Mouse (Mus musculus): ENCODE measurements around the gene Zbtb17. TPM values are rescaled to one million over a fixed set of nuclear protein-coding genes. Genes with fewer than 3 reads are reported as not detected.
A peak's percentile ranks its signal among the peaks of the same experiment; 100 is the strongest.

Gene Zbtb17
- polyA plus RNA-seq, 1 experiment from 2014 or later: 42.0 TPM

DNA sequence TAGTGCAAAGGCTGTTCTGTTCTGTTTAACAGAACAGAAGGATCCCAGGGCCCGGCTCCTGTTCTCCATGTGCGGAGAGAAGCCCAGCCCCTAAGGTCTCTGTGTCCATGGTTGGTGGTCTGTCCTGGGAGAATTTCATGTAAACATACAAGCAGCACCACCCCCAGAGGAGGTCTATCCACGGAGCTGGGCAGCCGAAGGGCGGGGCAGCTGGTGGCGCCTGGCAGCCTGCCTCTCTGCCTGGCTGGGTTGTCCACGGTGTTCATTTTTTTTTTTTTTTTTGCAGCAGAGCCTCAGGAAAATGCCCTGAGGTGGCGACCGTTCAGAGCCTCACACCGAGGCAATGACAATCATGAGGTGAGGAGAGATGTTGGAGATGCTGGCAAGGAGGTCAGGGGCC is 24.1 kb downstream of the Zbtb17 start:
- Histone ChIP-seq H3K4me1 (ENCODE audit: control insufficient read depth, insufficient read depth, low read length) (no peaks in the 10 kb centered on the region), H3K27me3 (ENCODE audit: control insufficient read depth, insufficient read depth, low read length) (no peaks in the 10 kb centered on the region), H3K9ac (replicated peaks; ENCODE audit: low read length) (no peak overlapping the region), H3K4me2 (ENCODE audit: low read length) (no peak overlapping the region), H3K4me3 (replicated peaks; ENCODE audit: low read depth, low read length) (no peak overlapping the region), H3K9me3 (ENCODE audit: control insufficient read depth, low read length) (no peaks in the 10 kb centered on the region), H3K27ac (replicated peaks; ENCODE audit: low read depth, low read length) (no peak overlapping the region), H3K36me3 (ENCODE audit: control insufficient read depth, insufficient read depth, low read length) (peaks cover 100% of the 10 kb centered on the region)
- WGBS: 66% methylated on average over 10 of the region's 10 CpGs
- ATAC-seq (ENCODE audit: low FRiP score, low TSS enrichment) (no peak), DNase-seq (no peak)

DNA sequence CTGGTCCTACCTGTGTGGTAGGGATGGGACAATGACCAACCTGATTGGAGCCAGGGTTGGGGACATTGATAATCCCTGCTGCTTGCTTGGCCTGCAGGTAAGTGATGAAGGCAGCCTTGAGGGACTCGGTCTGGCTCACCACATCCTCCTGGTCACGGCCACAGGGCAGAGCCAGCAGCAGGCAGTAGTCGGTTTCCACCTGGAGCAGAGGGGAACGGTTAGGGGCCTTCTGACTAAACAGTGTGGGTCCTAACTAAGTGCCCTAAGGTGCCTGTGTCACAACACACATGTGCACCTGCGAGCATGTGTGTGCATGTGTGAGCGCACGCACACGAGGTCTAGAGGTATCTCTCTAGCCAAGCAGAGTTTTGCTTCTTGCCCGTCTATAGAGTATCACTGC is 24.9 kb downstream of the Zbtb17 start:
- H3K4me3 ChIP-seq (replicated peaks; ENCODE audit: low read depth, low read length): no peak overlapping the region
- H3K9ac ChIP-seq (replicated peaks; ENCODE audit: low read length): no peak overlapping the region
- DNase-seq: no peak
- peaks cover 100% of the 10 kb centered on the region for H3K36me3 ChIP-seq (ENCODE audit: control insufficient read depth, insufficient read depth, low read length)
- H3K9me3 ChIP-seq (ENCODE audit: control insufficient read depth, low read length): no peaks in the 10 kb centered on the region
- 91% methylated on average over 9 of the region's 9 CpGs for WGBS
- H3K27me3 ChIP-seq (ENCODE audit: control insufficient read depth, insufficient read depth, low read length): no peaks in the 10 kb centered on the region
- no peaks in the 10 kb centered on the region for H3K4me1 ChIP-seq (ENCODE audit: control insufficient read depth, insufficient read depth, low read length)
- H3K27ac ChIP-seq (replicated peaks; ENCODE audit: low read depth, low read length): no peak overlapping the region
- no peak for ATAC-seq (ENCODE audit: low FRiP score, low TSS enrichment)
- no peak overlapping the region for H3K4me2 ChIP-seq (ENCODE audit: low read length)

DNA sequence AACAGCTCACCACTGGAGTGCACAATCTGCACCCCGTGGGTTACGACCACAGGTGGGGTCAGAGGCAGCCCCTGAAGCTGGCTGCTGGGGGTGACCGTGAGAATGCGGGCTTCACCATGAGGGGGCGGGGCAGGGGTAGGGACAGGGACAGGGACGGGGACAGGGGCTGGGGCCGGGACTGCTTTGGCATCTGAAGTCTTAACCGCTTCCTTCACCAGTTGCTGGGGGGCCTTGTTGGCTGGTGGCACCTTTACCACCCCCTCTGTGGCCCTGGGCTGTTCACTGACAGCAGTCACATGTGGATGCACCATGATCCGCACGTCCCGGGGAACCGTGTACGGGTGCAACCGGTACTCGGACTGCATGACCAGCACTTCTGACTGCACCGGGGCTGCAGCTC is 27.0 kb downstream of the Zbtb17 start:
- H3K4me1 ChIP-seq (ENCODE audit: control insufficient read depth, insufficient read depth, low read length): no peaks in the 10 kb centered on the region
- DNase-seq: no peak
- no peak overlapping the region for H3K4me3 ChIP-seq (replicated peaks; ENCODE audit: low read depth, low read length)
- no peak for ATAC-seq (ENCODE audit: low FRiP score, low TSS enrichment)
- H3K9ac ChIP-seq (replicated peaks; ENCODE audit: low read length): no peak overlapping the region
- H3K36me3 ChIP-seq (ENCODE audit: control insufficient read depth, insufficient read depth, low read length): peaks cover 100% of the 10 kb centered on the region
- WGBS: 97% methylated on average over 16 of the region's 16 CpGs
- H3K27me3 ChIP-seq (ENCODE audit: control insufficient read depth, insufficient read depth, low read length): no peaks in the 10 kb centered on the region
- H3K4me2 ChIP-seq (ENCODE audit: low read length): no peak overlapping the region
- no peaks in the 10 kb centered on the region for H3K9me3 ChIP-seq (ENCODE audit: control insufficient read depth, low read length)
- no peak overlapping the region for H3K27ac ChIP-seq (replicated peaks; ENCODE audit: low read depth, low read length)

DNA sequence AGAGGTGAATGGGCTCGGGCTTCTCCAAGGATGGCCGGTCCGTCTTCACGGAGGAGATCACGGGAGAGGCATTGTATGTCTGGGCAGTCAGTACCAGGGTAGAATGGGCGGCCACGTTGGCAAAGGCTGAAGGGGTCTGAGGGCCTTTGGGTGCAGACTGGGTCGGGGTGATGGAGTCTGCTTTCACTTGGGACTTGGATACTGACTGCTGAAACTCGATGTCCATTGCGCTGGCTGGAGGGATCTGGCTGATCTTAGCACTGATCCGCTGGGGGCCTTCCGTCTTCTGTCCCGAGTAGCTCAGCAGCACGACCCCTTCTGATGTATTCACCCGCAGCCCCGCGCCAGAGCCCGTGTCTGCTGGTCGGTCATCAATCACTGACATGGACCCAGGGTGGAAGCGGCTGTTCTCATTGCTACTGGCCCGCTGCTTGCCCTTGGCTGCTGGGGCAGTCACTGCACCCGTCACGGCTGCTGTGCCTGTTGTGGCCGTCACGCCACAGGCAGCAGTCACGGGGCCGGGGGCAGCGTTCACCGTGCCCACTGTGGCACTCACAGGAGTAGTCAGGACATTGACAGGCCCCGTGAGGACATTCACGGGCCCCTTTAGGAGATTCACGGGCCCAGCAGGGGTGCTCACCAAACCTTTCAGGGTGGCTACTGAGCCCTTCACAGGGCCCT is 28.3 kb downstream of the Zbtb17 start:
- ATAC-seq (ENCODE audit: low FRiP score, low TSS enrichment) (no peak), DNase-seq (no peak)
- Histone ChIP-seq H3K9me3 (ENCODE audit: control insufficient read depth, low read length) (no peaks in the 10 kb centered on the region), H3K36me3 (ENCODE audit: control insufficient read depth, insufficient read depth, low read length) (peaks cover 100% of the 10 kb centered on the region), H3K4me1 (ENCODE audit: control insufficient read depth, insufficient read depth, low read length) (no peaks in the 10 kb centered on the region), H3K4me3 (replicated peaks; ENCODE audit: low read depth, low read length) (no peak overlapping the region), H3K27ac (replicated peaks; ENCODE audit: low read depth, low read length) (no peak overlapping the region), H3K4me2 (ENCODE audit: low read length) (no peak overlapping the region), H3K27me3 (ENCODE audit: control insufficient read depth, insufficient read depth, low read length) (no peaks in the 10 kb centered on the region), H3K9ac (replicated peaks; ENCODE audit: low read length) (no peak overlapping the region)
- 90% methylated on average over 32 of the region's 32 CpGs for WGBS

DNA sequence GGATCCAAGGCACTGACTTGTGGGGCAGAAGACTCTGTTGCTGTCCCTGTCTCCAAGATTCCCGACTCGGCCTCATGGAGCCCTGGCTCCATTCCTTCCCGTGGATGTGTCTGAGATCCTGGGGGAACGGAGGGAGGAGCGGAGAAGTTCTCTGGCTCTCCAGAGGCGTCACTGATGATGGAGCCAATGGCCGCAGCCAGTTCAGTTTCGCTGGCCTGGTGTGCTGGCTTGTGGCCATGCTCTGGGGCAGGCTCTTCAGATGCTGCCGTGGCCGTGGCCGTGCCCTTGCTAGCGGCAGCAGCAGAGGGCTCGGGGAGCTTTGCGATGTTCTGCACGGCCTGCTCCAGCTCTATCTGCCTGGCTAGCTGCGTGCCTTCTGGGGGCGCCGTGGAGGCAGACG is 30.0 kb downstream of the Zbtb17 start:
- Histone ChIP-seq H3K4me2 (ENCODE audit: low read length) (no peak overlapping the region), H3K27ac (replicated peaks; ENCODE audit: low read depth, low read length) (no peak overlapping the region), H3K4me1 (ENCODE audit: control insufficient read depth, insufficient read depth, low read length) (no peaks in the 10 kb centered on the region), H3K9ac (replicated peaks; ENCODE audit: low read length) (no peak overlapping the region), H3K36me3 (ENCODE audit: control insufficient read depth, insufficient read depth, low read length) (peaks cover 100% of the 10 kb centered on the region), H3K27me3 (ENCODE audit: control insufficient read depth, insufficient read depth, low read length) (no peaks in the 10 kb centered on the region), H3K9me3 (ENCODE audit: control insufficient read depth, low read length) (no peaks in the 10 kb centered on the region), H3K4me3 (replicated peaks; ENCODE audit: low read depth, low read length) (no peak overlapping the region)
- DNase-seq (no peak), ATAC-seq (ENCODE audit: low FRiP score, low TSS enrichment) (no peak)
- 89% methylated on average over 19 of the region's 19 CpGs for WGBS

DNA sequence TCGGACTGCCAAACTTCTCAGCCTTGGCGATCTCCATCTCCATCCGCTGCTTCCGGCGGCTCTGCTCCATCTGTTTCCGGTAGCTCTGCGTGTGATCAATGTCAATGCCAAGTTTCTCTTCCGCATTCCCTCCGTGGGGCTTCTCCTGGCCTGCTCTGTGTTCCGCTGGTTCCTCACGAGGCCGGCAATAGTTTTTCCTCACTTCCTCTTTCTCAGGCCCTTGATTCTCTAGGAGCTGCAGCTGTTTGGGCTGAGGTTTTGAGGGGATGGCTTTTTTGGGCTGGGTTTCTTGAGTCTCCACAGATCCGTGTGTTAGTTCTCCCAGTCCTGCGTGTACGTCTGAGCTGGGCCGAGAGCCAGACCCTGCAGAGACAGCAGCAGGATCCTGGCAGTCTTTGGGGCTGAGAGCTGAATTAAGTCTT is 33.2 kb downstream of the Zbtb17 start:
- H3K4me3 ChIP-seq (replicated peaks; ENCODE audit: low read depth, low read length): no peak overlapping the region
- peaks cover 97% of the 10 kb centered on the region for H3K36me3 ChIP-seq (ENCODE audit: control insufficient read depth, insufficient read depth, low read length)
- DNase-seq (peak; percentile 34), ATAC-seq (ENCODE audit: low FRiP score, low TSS enrichment) (no peak)
- H3K4me2 ChIP-seq (ENCODE audit: low read length): no peak overlapping the region
- 90% methylated on average over 16 of the region's 16 CpGs for WGBS
- no peaks in the 10 kb centered on the region for H3K4me1 ChIP-seq (ENCODE audit: control insufficient read depth, insufficient read depth, low read length)
- H3K9ac ChIP-seq (replicated peaks; ENCODE audit: low read length): no peak overlapping the region
- H3K9me3 ChIP-seq (ENCODE audit: control insufficient read depth, low read length): no peaks in the 10 kb centered on the region
- H3K27ac ChIP-seq (replicated peaks; ENCODE audit: low read depth, low read length): 0 out of 2 replicates have a peak overlapping the region, but pooled peaks have one; percentile 33
- H3K27me3 ChIP-seq (ENCODE audit: control insufficient read depth, insufficient read depth, low read length): no peaks in the 10 kb centered on the region

DNA sequence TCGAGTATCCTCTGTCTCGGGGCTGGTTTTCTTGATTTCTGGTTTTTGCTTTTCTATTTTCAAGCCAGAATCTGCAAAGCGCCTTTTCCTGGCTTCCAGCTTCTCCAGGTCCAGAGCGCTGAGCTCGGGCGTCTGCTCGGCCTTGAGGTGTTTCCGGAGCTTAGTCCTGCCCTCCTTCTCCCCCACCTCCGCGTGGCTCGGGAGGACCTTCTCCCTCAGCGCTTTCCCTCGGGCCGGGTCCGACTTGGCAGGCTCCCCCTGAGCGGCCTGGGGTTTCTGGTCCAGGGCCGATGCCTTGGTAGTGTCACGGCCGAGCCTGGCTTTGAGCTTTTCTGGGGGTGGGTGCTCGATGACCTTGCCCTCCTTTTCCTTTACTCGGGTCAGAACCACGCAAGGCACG is 33.8 kb downstream of the Zbtb17 start:
- Histone ChIP-seq H3K36me3 (ENCODE audit: control insufficient read depth, insufficient read depth, low read length) (peaks cover 97% of the 10 kb centered on the region), H3K9ac (replicated peaks; ENCODE audit: low read length) (no peak overlapping the region)

DNA sequence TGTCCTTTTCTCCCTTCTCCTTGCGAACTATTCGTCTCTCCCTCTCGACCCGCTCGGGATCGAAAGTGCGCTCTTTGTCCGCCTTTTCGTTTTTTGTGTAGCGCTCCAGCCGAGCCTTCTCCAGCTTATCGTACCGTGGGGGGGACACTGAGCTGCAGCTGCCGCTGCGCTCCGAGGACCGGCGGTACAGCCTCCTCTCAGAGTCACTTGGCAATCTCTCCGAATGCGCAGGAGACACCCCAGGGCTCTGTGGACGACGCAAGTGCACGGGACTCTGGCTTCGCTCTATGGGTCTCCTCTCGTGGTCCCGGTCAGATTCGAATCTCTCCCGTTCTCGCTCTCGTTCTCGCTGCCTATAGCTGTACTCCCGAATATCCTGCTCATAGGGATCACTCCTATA is 34.3 kb downstream of the Zbtb17 start:
- Histone ChIP-seq H3K27me3 (ENCODE audit: control insufficient read depth, insufficient read depth, low read length) (no peaks in the 10 kb centered on the region), H3K4me3 (replicated peaks; ENCODE audit: low read depth, low read length) (no peak overlapping the region), H3K27ac (replicated peaks; ENCODE audit: low read depth, low read length) (no peak overlapping the region), H3K36me3 (ENCODE audit: control insufficient read depth, insufficient read depth, low read length) (peaks cover 97% of the 10 kb centered on the region), H3K9ac (replicated peaks; ENCODE audit: low read length) (no peak overlapping the region), H3K4me2 (ENCODE audit: low read length) (no peak overlapping the region), H3K4me1 (ENCODE audit: control insufficient read depth, insufficient read depth, low read length) (no peaks in the 10 kb centered on the region), H3K9me3 (ENCODE audit: control insufficient read depth, low read length) (no peaks in the 10 kb centered on the region)
- ATAC-seq (ENCODE audit: low FRiP score, low TSS enrichment): no peak
- no peak for DNase-seq
- WGBS: 94% methylated on average over 32 of the region's 32 CpGs

More for the DNA sequence above, 33.8 kb downstream of the Zbtb17 start:
- H3K27me3 ChIP-seq (ENCODE audit: control insufficient read depth, insufficient read depth, low read length): no peaks in the 10 kb centered on the region
- peak overlapping the region; percentile 37; the same call in 1 of the 2 replicates for H3K27ac ChIP-seq (replicated peaks; ENCODE audit: low read depth, low read length)
- H3K9me3 ChIP-seq (ENCODE audit: control insufficient read depth, low read length): no peaks in the 10 kb centered on the region
- H3K4me3 ChIP-seq (replicated peaks; ENCODE audit: low read depth, low read length): no peak overlapping the region
- ATAC-seq (ENCODE audit: low FRiP score, low TSS enrichment) (no peak), DNase-seq (no peak)
- no peaks in the 10 kb centered on the region for H3K4me1 ChIP-seq (ENCODE audit: control insufficient read depth, insufficient read depth, low read length)
- WGBS: 88% methylated on average over 23 of the region's 23 CpGs
- H3K4me2 ChIP-seq (ENCODE audit: low read length): no peak overlapping the region

DNA sequence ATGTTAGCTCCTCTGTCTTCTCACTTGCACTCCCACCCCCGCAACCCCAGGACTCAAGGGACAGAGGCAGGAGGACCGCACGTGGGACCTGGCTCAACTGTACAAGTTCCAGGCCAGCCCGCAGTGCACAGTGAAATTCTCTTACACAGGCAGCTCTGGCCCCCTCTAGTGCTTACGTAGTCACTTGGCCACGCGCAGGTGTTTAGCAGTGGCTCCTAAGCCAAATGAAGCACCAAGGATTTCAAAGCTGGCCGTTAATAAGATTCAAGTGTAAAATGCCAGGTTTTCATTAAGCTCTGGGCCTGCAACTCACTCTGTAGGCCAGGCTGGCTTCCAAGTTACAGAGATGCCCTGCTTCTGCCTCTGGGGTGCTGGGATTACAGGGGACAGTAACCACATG is 35.0 kb downstream of the Zbtb17 start:
- Histone ChIP-seq H3K27ac (replicated peaks; ENCODE audit: low read depth, low read length) (no peak overlapping the region), H3K4me3 (replicated peaks; ENCODE audit: low read depth, low read length) (no peak overlapping the region), H3K27me3 (ENCODE audit: control insufficient read depth, insufficient read depth, low read length) (no peaks in the 10 kb centered on the region), H3K36me3 (ENCODE audit: control insufficient read depth, insufficient read depth, low read length) (peaks cover 97% of the 10 kb centered on the region), H3K9ac (replicated peaks; ENCODE audit: low read length) (no peak overlapping the region), H3K9me3 (ENCODE audit: control insufficient read depth, low read length) (no peaks in the 10 kb centered on the region), H3K4me1 (ENCODE audit: control insufficient read depth, insufficient read depth, low read length) (no peaks in the 10 kb centered on the region), H3K4me2 (ENCODE audit: low read length) (no peak overlapping the region)
- ATAC-seq (ENCODE audit: low FRiP score, low TSS enrichment): no peak
- no peak for DNase-seq
- WGBS: 95% methylated on average over 8 of the region's 8 CpGs
